Mouse (Mus musculus) retina, embryonic 14.5 days (tissue): Measurements from ENCODE around the gene Mcu.

Experiments
- DNase-seq: peaks from one replicate; pipeline ENCODE4 v3.0.0-alpha.2; 2015; ENCODE audit warnings: low spot score

Gene Mcu

DNA sequence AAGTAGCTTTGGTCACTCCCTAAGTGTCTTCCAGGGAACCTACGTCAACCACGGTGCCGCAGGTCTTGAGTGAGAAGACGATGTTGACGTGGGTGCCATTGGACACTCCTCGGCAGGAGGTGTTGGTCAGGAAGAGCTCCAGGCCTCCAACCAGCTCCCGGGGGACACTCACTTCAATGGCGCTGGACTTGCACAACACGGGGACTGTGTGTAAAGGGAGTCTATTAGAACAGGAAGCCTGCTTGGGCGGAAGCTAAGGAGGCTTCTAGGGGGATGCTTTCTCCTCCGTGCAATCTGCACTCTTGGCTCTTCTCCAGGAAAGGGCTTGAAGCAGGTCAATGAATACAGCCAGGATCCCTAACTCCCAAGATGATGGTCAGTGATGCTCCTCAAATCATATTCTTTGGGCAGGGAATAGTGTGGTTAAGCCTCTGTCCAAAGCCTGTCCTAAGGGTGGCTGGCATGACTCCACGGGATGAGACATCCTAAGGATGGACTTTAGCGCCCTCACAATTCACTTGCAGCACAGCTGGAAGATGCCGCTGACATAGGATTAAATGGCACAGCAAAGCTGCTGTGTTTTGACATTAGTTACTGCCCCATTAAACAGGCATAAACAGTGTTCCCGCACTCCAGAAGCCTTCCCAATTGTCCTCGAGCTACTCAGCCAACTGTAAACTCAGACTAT lies 186.9 kb downstream of the Mcu start:
- DNase-seq = no peak

DNA sequence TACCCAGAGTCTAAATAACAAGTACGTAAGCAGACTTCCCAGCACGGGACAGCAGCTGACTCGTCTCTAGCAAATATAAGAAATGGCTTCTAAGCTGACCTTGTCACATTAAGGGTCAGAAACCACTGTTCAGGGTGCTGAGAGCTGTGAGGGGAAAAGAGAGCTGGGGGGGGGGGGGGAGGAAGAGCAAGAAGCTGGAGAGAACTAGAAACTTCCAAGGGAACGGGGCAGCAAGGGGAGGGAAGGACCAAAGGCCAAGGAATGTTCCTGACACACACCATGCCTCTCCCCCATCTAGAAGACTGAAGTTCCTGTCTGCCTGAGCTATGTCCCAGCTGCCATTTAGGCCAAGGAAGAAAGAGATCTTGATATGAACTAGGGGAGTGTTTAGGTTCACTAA lies 190.1 kb downstream of the Mcu start:
- DNase-seq = no peak

DNA sequence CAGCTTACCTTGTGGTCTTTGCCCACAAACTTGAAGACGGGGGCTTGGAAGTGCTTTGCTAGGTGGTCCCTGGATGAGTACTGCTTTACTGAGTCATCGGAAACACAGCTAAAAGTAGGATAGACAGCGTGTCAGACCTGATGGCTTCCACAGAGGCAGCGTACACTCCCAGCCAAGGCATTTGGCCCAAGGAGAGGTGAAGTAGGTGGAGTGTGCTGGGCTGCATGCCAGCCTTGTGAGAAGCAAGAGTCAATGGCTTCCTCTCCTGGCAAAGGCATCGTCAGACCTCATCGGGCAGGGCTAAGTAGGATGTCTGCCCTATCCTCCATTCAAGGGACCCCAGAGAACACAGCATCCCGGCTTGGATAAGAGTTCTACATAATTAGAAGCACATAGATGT lies 191.1 kb downstream of the Mcu start:
- DNase-seq = no peak

DNA sequence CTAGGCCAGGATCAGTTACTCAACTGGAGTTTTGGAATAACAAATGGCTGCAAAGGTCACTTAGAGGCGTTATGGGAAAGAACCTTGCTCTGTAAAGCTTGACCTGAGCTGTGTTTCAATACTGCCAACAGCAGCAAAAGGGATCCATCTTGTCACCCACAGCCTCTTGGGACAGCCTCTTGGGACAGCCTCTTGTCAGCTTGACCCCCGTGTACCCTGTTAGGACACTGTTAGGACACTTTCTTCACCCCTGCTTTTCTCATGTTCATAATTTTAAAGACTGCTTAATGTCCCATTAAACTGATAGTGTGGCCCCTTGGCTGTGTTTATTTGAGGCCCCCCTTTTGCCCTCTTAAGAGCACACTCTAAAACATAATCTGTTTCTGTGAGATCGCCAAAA lies 192.0 kb downstream of the Mcu start:
- no peak for DNase-seq

DNA sequence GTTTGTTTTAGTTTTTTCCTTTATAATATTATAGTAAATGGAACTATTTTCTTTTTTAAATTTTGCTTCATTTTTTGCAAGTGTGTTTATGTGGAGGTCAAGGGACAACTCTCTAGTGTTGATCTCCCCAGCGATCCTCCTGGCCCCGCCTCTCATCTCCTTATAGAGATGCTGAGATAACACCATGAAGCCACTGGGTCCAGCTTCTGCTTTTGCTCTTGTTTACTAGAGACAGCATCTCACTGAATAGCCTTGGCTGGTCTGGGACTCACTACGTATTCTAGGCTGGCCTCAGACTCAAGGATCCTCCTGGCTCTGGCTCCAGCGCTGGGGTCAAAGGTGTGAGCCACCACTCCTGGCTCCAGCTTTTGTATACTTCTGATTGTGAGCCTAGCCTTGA lies 197.0 kb downstream of the Mcu start:
- DNase-seq = no peak

DNA sequence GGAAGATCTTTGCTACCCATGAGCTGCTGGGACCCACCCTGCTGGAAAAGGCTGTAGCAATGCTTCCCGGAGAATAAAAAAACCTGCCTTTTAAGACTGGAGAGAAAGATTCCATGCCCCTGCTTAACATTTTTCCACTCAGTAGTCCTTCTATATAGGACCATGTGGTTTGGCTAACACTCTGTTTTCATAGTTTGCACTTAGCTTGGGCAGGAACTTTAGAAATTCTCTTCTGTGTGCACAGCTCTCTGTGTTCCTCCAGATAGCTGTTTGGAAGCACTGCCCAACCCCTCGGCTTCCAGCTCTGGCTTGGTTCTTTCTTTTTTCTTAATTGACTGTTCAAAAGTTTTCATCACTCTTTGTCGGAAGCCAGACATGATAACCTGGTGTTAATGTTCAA lies 199.9 kb downstream of the Mcu start:
- no peak for DNase-seq

DNA sequence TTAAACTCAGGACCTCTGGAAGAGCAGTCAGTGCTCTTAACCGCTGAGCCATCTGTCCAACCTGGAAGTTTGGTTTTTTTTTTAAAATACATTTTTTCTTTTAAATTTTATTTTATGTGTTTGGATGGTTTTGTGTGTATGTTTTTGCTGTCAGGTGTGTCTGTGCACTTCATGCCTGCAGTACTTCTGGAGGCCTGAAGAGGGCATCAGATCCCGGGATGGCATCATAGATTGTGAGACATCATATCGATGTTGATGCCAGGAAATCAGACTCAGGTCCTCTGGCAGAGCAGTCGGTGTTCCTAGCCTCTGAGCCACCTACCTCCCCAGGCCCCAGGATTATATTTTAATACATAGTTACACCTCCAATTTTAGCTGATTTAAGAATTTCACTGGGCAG lies 202.8 kb downstream of the Mcu start:
- DNase-seq = no peak

DNA sequence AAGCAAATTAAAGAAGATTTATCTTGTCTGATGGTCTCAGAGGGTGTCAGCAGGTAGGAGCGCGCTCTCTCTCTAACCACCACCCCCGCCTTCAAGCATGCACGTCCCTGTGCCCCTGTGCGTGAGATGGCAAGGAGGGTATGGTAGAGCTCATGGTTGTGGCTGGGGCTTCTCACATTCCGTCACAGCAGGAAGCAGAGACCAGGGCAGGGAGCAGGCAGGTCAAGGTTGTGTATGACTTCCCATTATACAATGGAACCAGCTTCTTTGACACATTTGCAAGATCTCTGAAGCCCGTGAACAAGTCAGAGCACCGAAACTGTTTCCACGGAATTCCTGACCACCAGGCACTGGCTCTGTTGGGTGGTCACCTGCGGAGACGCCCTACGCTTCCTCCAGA lies 206.2 kb downstream of the Mcu start:
- no peak for DNase-seq

DNA sequence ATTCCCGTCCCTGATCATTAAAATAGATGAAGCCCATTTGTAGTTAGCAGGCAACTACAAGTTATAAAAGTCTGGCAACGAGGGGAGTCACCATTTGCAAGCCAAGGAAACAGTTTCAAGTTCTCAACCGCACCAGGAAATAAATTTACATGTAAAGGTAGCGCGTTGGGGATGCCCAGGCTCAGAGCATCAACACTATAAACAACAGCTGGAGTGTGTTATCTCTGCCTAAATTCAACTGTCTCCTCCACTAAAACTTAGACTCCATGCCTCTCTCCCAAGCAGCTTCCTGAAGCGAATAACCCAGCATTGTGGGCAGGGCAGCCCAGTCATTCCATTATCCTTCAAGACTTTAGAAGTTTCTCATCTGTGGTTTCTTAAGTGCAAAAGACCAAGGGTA lies 208.0 kb downstream of the Mcu start:
- DNase-seq = no peak

DNA sequence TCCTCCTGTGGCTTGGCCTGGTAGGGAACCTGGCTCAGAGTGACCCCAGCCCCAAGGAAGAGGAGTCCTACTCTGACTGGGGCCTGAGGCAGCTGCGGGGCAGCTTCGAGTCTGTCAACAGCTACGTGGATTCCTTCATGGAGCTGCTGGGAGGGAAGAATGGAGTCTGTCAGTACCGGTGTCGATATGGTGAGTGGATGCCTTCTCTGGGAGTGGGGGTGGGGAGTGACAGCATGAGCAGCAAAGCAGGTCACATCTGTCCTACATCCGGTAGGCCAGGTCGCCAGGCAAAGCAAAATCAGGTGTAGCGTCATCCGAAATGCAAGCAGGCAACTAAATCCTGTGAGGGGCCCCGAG lies 212.7 kb downstream of the Mcu start:
- DNase-seq = no peak

DNA sequence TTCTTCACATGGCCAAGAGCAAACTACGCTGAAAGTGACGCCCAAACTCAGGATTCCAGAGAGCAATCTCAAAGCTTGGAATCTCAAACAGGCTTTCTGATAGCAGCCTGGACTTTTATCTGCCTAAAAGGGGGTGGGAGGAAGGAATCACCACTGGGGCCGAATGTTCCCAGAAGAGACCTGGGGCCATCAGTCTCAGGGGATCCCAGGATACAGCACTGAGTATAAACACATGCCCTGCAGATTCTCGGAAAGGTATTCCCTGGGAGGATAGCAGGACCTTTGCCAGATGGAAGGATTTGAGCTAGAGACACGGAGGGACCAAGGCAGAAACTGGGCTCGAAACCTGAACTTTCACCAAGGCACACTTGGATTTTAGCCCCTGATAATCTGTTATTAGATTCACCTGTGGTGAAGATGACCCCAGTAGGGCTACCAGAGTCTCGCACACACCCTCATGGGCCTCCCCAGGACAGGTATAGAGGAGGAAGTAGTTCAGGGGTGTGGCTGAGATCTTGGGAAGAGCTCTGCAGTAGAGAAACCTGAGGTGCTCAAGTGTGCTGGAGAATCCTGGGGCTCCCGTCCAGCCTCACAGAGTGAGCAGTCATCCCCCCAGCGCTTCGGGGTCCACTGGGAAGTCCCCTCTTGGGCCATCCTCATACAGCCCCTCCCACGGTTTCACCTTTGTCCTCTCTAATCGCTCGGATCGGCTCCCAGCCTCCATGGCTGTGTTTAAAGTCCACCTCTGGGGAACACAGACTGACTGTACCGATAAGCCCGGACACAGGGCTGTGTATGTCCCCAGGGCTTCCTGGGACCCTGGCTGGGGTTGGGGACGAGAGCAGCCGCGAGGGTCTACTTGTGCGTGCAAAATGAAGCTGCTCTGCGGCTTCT lies 213.3 kb downstream of the Mcu start, which contains the start of gene Pla2g12b:
TSS of gene Pla2g12b (plus strand) at position 762 of the 894 bp plus-strand sequence.
- no peak for DNase-seq
